Mouse (Mus musculus): Measurements from ENCODE around the gene Tap1.

The Tap1 gene

GRCm38 (mm10) chr17:34179913-34180859, 7.2 kb upstream of the Tap1 start:
- no peak for DNase-seq

GRCm38 (mm10) chr17:34183564-34184219, 3.7 kb upstream of the Tap1 start:
- DNase-seq, result no peak

- no peak for DNase-seq
These were observed 1.8 kb upstream of the Tap1 start for GRCm38 (mm10) chr17:34185526-34185925.

- DNase-seq, result no peak
These were observed 480 bp upstream of the Tap1 start for GRCm38 (mm10) chr17:34186885-34187260.

- DNase-seq, result no peak
These were observed 657 bp downstream of the Tap1 start for GRCm38 (mm10) chr17:34188010-34188409.

- no peak for DNase-seq
These were observed 1.6 kb downstream of the Tap1 start for GRCm38 (mm10) chr17:34188986-34189385.

- no peak for DNase-seq
These were observed 5.5 kb downstream of the Tap1 start for GRCm38 (mm10) chr17:34192852-34193251.

GRCm38 (mm10) chr17:34193468-34193867, 6.1 kb downstream of the Tap1 start:
- DNase-seq, result no peak

- no peak for DNase-seq
These were observed 7.4 kb downstream of the Tap1 start for GRCm38 (mm10) chr17:34194723-34195122.

- no peak for DNase-seq
These were observed 9.1 kb downstream of the Tap1 start for GRCm38 (mm10) chr17:34196491-34196890.

GRCm38 (mm10) chr17:34196941-34197894, 9.9 kb downstream of the Tap1 start, which contains the start of gene Psmb8:
Gene Psmb8, plus strand, starts transcription at chr17:34197721.
- DNase-seq, result peak; percentile 92

- peak; percentile 63 for DNase-seq
These were observed 10.7 kb downstream of the Tap1 start for GRCm38 (mm10) chr17:34197904-34198520.

GRCm38 (mm10) chr17:34198521-34198912, 11.2 kb downstream of the Tap1 start:
- DNase-seq, result no peak

GRCm38 (mm10) chr17:34199050-34199619, 11.8 kb downstream of the Tap1 start:
- DNase-seq, result no peak

GRCm38 (mm10) chr17:34200047-34200446, 12.7 kb downstream of the Tap1 start:
- no peak for DNase-seq

GRCm38 (mm10) chr17:34200772-34201505, 13.6 kb downstream of the Tap1 start:
- no peak for DNase-seq

- DNase-seq, result no peak
These were observed 14.2 kb downstream of the Tap1 start for GRCm38 (mm10) chr17:34201506-34202055.

- no peak for DNase-seq
These were observed 15.5 kb downstream of the Tap1 start for GRCm38 (mm10) chr17:34202760-34203442.

- no peak for DNase-seq
These were observed 16.1 kb downstream of the Tap1 start, which contains the start of gene Tap2 for GRCm38 (mm10) chr17:34203444-34203843. Gene Tap2, plus strand, starts transcription at chr17:34203527.

GRCm38 (mm10) chr17:34204303-34205010, 17.1 kb downstream of the Tap1 start:
- DNase-seq, result peak; percentile 92
